Mouse (Mus musculus): ENCODE data around the gene Uba52. TPM values are rescaled to one million over a fixed set of nuclear protein-coding genes. Genes with fewer than 3 reads are reported as not detected.
"Not testable (repeated sequence)": the region's sequence is repeated elsewhere in the genome, so short reads cannot be mapped to it uniquely, and the experiment has no call there.

Gene Uba52
- polyA plus RNA-seq, 1 experiment, result 835 TPM

DNA sequence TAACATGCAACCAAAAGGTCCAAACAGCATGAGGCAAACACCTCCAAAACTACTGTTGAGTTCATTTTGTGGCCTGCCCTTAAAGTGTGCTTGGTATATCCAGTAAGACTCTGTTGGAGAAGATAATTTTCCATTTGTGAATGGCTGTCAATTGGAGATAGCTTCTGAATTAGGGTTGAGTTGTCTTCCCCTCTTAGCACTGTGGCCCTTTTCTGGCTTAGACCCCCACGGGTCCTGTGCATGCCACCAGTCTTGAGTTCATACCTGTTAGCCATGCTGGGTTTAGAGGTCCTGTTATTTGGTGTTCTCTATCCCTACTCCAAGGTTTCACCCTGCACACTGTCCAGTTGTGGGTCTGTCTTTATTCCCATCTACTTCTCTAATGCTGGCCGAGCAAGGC lies 1.2 kb upstream of the Uba52 start:
- no peak overlapping the region for H3K4me3 ChIP-seq (ENCODE audit: insufficient read depth, low read depth, low read length)
- peaks cover 12% of the 10 kb centered on the region for H3K4me1 ChIP-seq (ENCODE audit: control insufficient read depth, insufficient read depth, low read length)
- no peak for DNase-seq
- WGBS, result 98% methylated on average over 2 of the region's 2 CpGs
- H3K36me3 ChIP-seq (ENCODE audit: control insufficient read depth, insufficient read depth, low read length), result no peaks in the 10 kb centered on the region; the same call in 1 of the 2 replicates
- no peak for TF ChIP-seq POLR2A (IDR thresholded peaks at IDR 0.05; ENCODE audit: low read depth, low read length)
- TF ChIP-seq CTCF (conservative IDR thresholded peaks at IDR 0.05; ENCODE audit: insufficient read depth, insufficient read length, low read depth, low read length), result no peak
- H3K27ac ChIP-seq (ENCODE audit: insufficient read depth, low read depth, low read length), result no peak overlapping the region
- H3K27me3 ChIP-seq (replicated peaks; ENCODE audit: control insufficient read depth, insufficient read depth, low read length), result no peaks in the 10 kb centered on the region

DNA sequence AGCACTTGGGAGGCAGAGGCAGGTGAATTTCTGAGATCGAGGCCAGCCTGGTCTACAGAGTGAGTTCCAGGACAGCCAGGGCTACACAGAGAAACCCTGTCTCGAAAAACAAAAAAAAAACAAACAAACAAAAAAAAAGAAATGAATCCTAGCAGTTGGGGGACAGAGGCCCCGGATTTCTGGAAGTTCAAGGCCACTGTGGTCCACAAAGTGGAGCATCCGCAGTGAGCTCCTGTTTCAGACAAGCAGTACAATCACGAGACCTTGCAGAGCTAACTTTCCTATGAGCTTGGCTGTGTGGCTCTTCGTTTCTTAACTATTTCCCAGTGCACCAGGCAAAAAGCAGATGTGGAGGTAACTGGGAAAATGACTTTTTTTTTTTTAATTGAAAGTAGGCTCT lies 573 bp upstream of the Uba52 start:
- H3K27me3 ChIP-seq (replicated peaks; ENCODE audit: control insufficient read depth, insufficient read depth, low read length); DNase-seq; H3K36me3 ChIP-seq (ENCODE audit: control insufficient read depth, insufficient read depth, low read length); H3K27ac ChIP-seq (ENCODE audit: insufficient read depth, low read depth, low read length): not testable (repeated sequence)
- 80% methylated on average over 6 of the region's 6 CpGs for WGBS
- H3K4me3 ChIP-seq (ENCODE audit: insufficient read depth, low read depth, low read length), result peak overlapping the region; percentile 86
- peaks cover 12% of the 10 kb centered on the region for H3K4me1 ChIP-seq (ENCODE audit: control insufficient read depth, insufficient read depth, low read length)

DNA sequence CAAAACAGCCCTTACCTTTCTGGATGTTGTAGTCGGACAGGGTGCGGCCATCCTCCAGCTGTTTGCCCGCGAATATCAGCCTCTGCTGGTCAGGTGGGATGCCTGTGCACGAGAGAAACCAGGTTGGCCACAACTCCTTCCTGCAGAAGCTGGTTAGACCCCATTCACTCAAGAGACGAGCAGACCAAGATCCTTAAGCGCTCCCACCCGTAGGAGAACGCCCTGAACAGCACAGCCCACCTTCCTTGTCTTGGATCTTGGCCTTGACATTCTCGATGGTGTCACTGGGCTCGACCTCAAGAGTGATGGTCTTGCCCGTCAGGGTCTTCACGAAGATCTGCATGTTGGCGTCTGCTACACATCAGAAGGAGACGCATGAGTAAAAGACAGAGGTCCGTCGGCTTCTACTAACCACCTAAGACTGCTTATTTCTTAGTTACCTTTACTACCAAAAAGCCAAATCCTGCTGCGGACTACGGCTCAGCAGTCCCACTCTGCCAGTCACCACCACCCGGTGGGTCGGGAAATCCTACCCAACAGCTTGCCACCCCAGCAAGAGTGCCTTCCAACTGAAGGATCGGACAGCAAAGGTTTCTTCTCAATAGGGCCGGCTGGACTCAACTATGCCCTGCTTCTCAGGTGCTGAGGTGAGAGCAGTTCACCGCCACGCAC lies 1.2 kb downstream of the Uba52 start:
- DNase-seq, result no peak
- WGBS, result 5% methylated on average over 25 of the region's 25 CpGs
- Histone ChIP-seq H3K4me1 (ENCODE audit: control insufficient read depth, insufficient read depth, low read length) (peaks cover 22% of the 10 kb centered on the region), H3K4me3 (ENCODE audit: insufficient read depth, low read depth, low read length) (peak overlapping the region; percentile 88), H3K27ac (ENCODE audit: insufficient read depth, low read depth, low read length) (peak overlapping the region; percentile 60), H3K36me3 (ENCODE audit: control insufficient read depth, insufficient read depth, low read length) (no peaks in the 10 kb centered on the region; the same call in 1 of the 2 replicates), H3K27me3 (replicated peaks; ENCODE audit: control insufficient read depth, insufficient read depth, low read length) (no peaks in the 10 kb centered on the region)
- no peak for TF ChIP-seq POLR2A (IDR thresholded peaks at IDR 0.05; ENCODE audit: low read depth, low read length)
- TF ChIP-seq CTCF (conservative IDR thresholded peaks at IDR 0.05; ENCODE audit: insufficient read depth, insufficient read length, low read depth, low read length), result no peak

- no peaks in the 10 kb centered on the region for H3K27me3 ChIP-seq (replicated peaks; ENCODE audit: control insufficient read depth, insufficient read depth, low read length)
- DNase-seq, result no peak
- H3K27ac ChIP-seq (ENCODE audit: insufficient read depth, low read depth, low read length), result no peak overlapping the region
- peaks cover 18% of the 10 kb centered on the region for H3K4me1 ChIP-seq (ENCODE audit: control insufficient read depth, insufficient read depth, low read length)
- no peaks in the 10 kb centered on the region; the same call in 1 of the 2 replicates for H3K36me3 ChIP-seq (ENCODE audit: control insufficient read depth, insufficient read depth, low read length)
- WGBS, result 62% methylated on average over 5 of the region's 5 CpGs
- TF ChIP-seq POLR2A (IDR thresholded peaks at IDR 0.05; ENCODE audit: low read depth, low read length) (no peak), CTCF (conservative IDR thresholded peaks at IDR 0.05; ENCODE audit: insufficient read depth, insufficient read length, low read depth, low read length) (no peak)
- H3K4me3 ChIP-seq (ENCODE audit: insufficient read depth, low read depth, low read length), result no peak overlapping the region
These were observed 3.6 kb downstream of the Uba52 start for GRCm38 (mm10) chr8:70507027-70507393.

GRCm38 (mm10) chr8:70506328-70507026 lies 4.1 kb downstream of the Uba52 start, which contains the start of gene Rex1bd:
Rex1bd (minus strand) TSS chr8:70506752.
- peak; percentile 97 for DNase-seq
- 3% methylated on average over 40 of the region's 40 CpGs for WGBS
- H3K4me1 ChIP-seq (ENCODE audit: control insufficient read depth, insufficient read depth, low read length), result peaks cover 18% of the 10 kb centered on the region
- H3K4me3 ChIP-seq (ENCODE audit: insufficient read depth, low read depth, low read length), result peak within 1 kb of the TSS; percentile 92
- no peaks in the 10 kb centered on the region; the same call in 1 of the 2 replicates for H3K36me3 ChIP-seq (ENCODE audit: control insufficient read depth, insufficient read depth, low read length)
- TF ChIP-seq CTCF (conservative IDR thresholded peaks at IDR 0.05; ENCODE audit: insufficient read depth, insufficient read length, low read depth, low read length), result peak; percentile 72
- TF ChIP-seq POLR2A (IDR thresholded peaks at IDR 0.05; ENCODE audit: low read depth, low read length), result peak; percentile 9
- H3K27ac ChIP-seq (ENCODE audit: insufficient read depth, low read depth, low read length), result peak within 1 kb of the TSS; percentile 47; the same call in 1 of the 2 replicates
- no peaks in the 10 kb centered on the region for H3K27me3 ChIP-seq (replicated peaks; ENCODE audit: control insufficient read depth, insufficient read depth, low read length)

GRCm38 (mm10) chr8:70505698-70506327 lies 4.8 kb downstream of the Uba52 start:
- Histone ChIP-seq H3K36me3 (ENCODE audit: control insufficient read depth, insufficient read depth, low read length) (no peaks in the 10 kb centered on the region; the same call in 1 of the 2 replicates), H3K27ac (ENCODE audit: insufficient read depth, low read depth, low read length) (peak overlapping the region; percentile 47; the same call in 1 of the 2 replicates), H3K4me3 (ENCODE audit: insufficient read depth, low read depth, low read length) (peak overlapping the region; percentile 92), H3K27me3 (replicated peaks; ENCODE audit: control insufficient read depth, insufficient read depth, low read length) (no peaks in the 10 kb centered on the region), H3K4me1 (ENCODE audit: control insufficient read depth, insufficient read depth, low read length) (peaks cover 18% of the 10 kb centered on the region)
- no peak for DNase-seq
- 33% methylated on average over 32 of the region's 32 CpGs for WGBS
- TF ChIP-seq CTCF (conservative IDR thresholded peaks at IDR 0.05; ENCODE audit: insufficient read depth, insufficient read length, low read depth, low read length) (no peak), POLR2A (IDR thresholded peaks at IDR 0.05; ENCODE audit: low read depth, low read length) (no peak)

DNA sequence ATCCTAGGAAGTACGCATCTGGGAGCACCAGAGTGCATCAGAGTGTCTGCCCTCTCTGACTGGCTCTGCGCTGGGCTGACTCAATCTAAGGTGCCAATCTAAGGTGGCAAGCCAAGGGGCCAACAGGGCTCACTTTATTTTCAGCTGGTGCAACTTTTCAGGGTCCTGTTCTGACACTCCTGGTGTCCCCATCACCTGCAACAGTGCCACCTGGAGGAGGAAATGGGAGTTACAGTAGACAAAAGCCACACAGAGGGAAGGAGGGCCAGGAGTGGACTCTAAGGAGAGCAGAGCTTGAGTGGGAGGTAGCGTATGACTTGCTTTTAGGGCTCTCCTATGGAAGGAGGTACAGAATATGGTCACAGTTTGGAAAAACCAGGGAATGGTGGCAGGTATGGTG lies 5.8 kb downstream of the Uba52 start:
- no peak overlapping the region for H3K4me3 ChIP-seq (ENCODE audit: insufficient read depth, low read depth, low read length)
- H3K27me3 ChIP-seq (replicated peaks; ENCODE audit: control insufficient read depth, insufficient read depth, low read length), result no peaks in the 10 kb centered on the region
- H3K36me3 ChIP-seq (ENCODE audit: control insufficient read depth, insufficient read depth, low read length), result no peaks in the 10 kb centered on the region; the same call in 1 of the 2 replicates
- TF ChIP-seq CTCF (conservative IDR thresholded peaks at IDR 0.05; ENCODE audit: insufficient read depth, insufficient read length, low read depth, low read length), result peak; percentile 80
- no peak for TF ChIP-seq POLR2A (IDR thresholded peaks at IDR 0.05; ENCODE audit: low read depth, low read length)
- peaks cover 18% of the 10 kb centered on the region for H3K4me1 ChIP-seq (ENCODE audit: control insufficient read depth, insufficient read depth, low read length)
- 80% methylated on average over 3 of the region's 3 CpGs for WGBS
- 0 out of 2 replicates have a peak overlapping the region, but pooled peaks have one; percentile 1 for H3K27ac ChIP-seq (ENCODE audit: insufficient read depth, low read depth, low read length)
- DNase-seq, result peak; percentile 79

Data from kidney, adult 2 months (tissue).